Mouse (Mus musculus) left cerebral cortex, adult 11 months (tissue): ENCODE measurements around the gene Fads6.
A peak's percentile ranks its signal among the peaks of the same experiment; 100 is the strongest.

ENCODE experiments used
- DNase-seq: peaks from one replicate; pipeline ENCODE4 v3.0.0; 2022; ENCODE audit warnings: low spot score

Fads6 gene

GRCm38 (mm10) chr11:115297214-115297826, at the start of gene Fads6:
TSS of gene Fads6 (minus strand) at chr11:115297663.
- DNase-seq: peak; percentile 77

- no peak for DNase-seq
Observed at GRCm38 (mm10) chr11:115345515-115345914, 48.1 kb upstream of the Fads6 start.

GRCm38 (mm10) chr11:115344967-115345366, 47.5 kb upstream of the Fads6 start:
- DNase-seq: no peak

GRCm38 (mm10) chr11:115341866-115342265, 44.4 kb upstream of the Fads6 start:
- no peak for DNase-seq

- no peak for DNase-seq
Observed at GRCm38 (mm10) chr11:115341246-115341645, 43.8 kb upstream of the Fads6 start.

- no peak for DNase-seq
Observed at GRCm38 (mm10) chr11:115337826-115338225, 40.4 kb upstream of the Fads6 start.

GRCm38 (mm10) chr11:115337350-115337749, 39.9 kb upstream of the Fads6 start:
- no peak for DNase-seq

- DNase-seq: no peak
Observed at GRCm38 (mm10) chr11:115336115-115336514, 38.7 kb upstream of the Fads6 start.

GRCm38 (mm10) chr11:115335223-115335622, 37.8 kb upstream of the Fads6 start:
- DNase-seq: no peak

- no peak for DNase-seq
Observed at GRCm38 (mm10) chr11:115334531-115334930, 37.1 kb upstream of the Fads6 start, which contains the start of gene Otop3. TSS of gene Otop3 (plus strand) at chr11:115334731.

- no peak for DNase-seq
Observed at GRCm38 (mm10) chr11:115329339-115329738, 31.9 kb upstream of the Fads6 start.

GRCm38 (mm10) chr11:115326730-115327129, 29.3 kb upstream of the Fads6 start:
- no peak for DNase-seq

GRCm38 (mm10) chr11:115323354-115323753, 25.9 kb upstream of the Fads6 start:
- DNase-seq: no peak

- DNase-seq: no peak
Observed at GRCm38 (mm10) chr11:115321906-115322693, 24.6 kb upstream of the Fads6 start, which contains the start of gene Ush1g. TSS of gene Ush1g (minus strand) at chr11:115322041.

GRCm38 (mm10) chr11:115319704-115320383, 22.4 kb upstream of the Fads6 start:
- DNase-seq: no peak

GRCm38 (mm10) chr11:115318245-115319027, 21.0 kb upstream of the Fads6 start:
- no peak for DNase-seq

GRCm38 (mm10) chr11:115317204-115317603, 19.7 kb upstream of the Fads6 start:
- DNase-seq: no peak

GRCm38 (mm10) chr11:115314249-115314648, 16.8 kb upstream of the Fads6 start:
- DNase-seq: no peak

- DNase-seq: no peak
Observed at GRCm38 (mm10) chr11:115308781-115309180, 11.3 kb upstream of the Fads6 start.

GRCm38 (mm10) chr11:115306863-115307262, 9.4 kb upstream of the Fads6 start, which contains the start of gene Otop2:
TSS of gene Otop2 (plus strand) at chr11:115307163.
- no peak for DNase-seq

- no peak for DNase-seq
Observed at GRCm38 (mm10) chr11:115303167-115303566, 5.7 kb upstream of the Fads6 start.

- DNase-seq: no peak
Observed at GRCm38 (mm10) chr11:115301351-115301750, 3.9 kb upstream of the Fads6 start.
